Mouse (Mus musculus) hindbrain, embryonic 13.5 days (tissue): ENCODE results near the gene Casz1. TPM values are rescaled to one million over a fixed set of nuclear protein-coding genes. Genes with fewer than 3 reads are reported as not detected.
A peak's percentile ranks its signal among the peaks of the same experiment; 100 is the strongest.

Source experiments
- ATAC-seq: fragments of 200-750 bp; cut with Nextera tagmentation; 2 replicates; pipeline ENCODE4 v1.8.0; 2017; ENCODE audit warnings: moderate TSS enrichment; ENCODE audit not compliant: low FRiP score
- H3K27ac ChIP-seq: fragments of 300-500 bp; sonication (generic); 2 replicates; pipeline ENCODE4 v1.5.1; 2015; ENCODE audit warnings: inconsistent platforms, mild to moderate bottlenecking, moderate library complexity
- H3K27me3 ChIP-seq: fragments of 300-500 bp; sonication (generic); 2 replicates; pipeline ENCODE4 v1.6.1; 2015; ENCODE audit warnings: mild to moderate bottlenecking, inconsistent platforms
- H3K36me3 ChIP-seq: fragments of 300-500 bp; sonication (generic); 2 replicates; pipeline ENCODE4 v1.6.1; 2015; ENCODE audit warnings: mild to moderate bottlenecking, inconsistent platforms
- H3K4me1 ChIP-seq: fragments of 300-500 bp; sonication (generic); replicated peaks from 2 replicates; pipeline ENCODE4 v1.6.1; 2015; ENCODE audit warnings: inconsistent platforms
- H3K4me2 ChIP-seq: fragments of 300-500 bp; sonication (generic); 2 replicates; pipeline ENCODE4 v1.6.1; 2015; ENCODE audit warnings: inconsistent platforms, mild to moderate bottlenecking, moderate library complexity
- H3K4me3 ChIP-seq: fragments of 300-500 bp; sonication (generic); 2 replicates; pipeline ENCODE4 v1.5.1; 2015; ENCODE audit warnings: mild to moderate bottlenecking, inconsistent platforms
- H3K9ac ChIP-seq: fragments of 300-500 bp; sonication (generic); 2 replicates; pipeline ENCODE4 v1.6.1; 2015; ENCODE audit warnings: mild to moderate bottlenecking, inconsistent platforms
- H3K9me3 ChIP-seq: fragments of 300-500 bp; sonication (generic); 2 replicates; pipeline ENCODE4 v1.6.1; 2016; ENCODE audit warnings: inconsistent platforms
- WGBS: fragments of 180-500 bp; shearing (Covaris S2); methylation state at CpG from one replicate; pipeline ENCODE4 v1.1.7; 2015; 5-methylcytosine and 5-hydroxymethylcytosine counted together
- polyA plus RNA-seq: library from polyadenylated mRNA; unstranded; fragments of >200 nt; fragmentation: Nextera tagmentation; extraction: Ambion mirVana; gene quantifications from 2 replicates; pipeline ENCODE4 v1.2.1, GENCODE M21; 2015

Gene Casz1
- polyA plus RNA-seq, 1 experiment from 2014 or later = 6.7 TPM

GRCm38 (mm10) chr4:148978221-148978855, 174.1 kb downstream of the Casz1 start:
- Histone ChIP-seq H3K27ac (peak overlapping the region; percentile 55), H3K27me3 (no peaks in the 10 kb centered on the region), H3K4me2 (no peak overlapping the region), H3K36me3 (peaks cover 1% of the 10 kb centered on the region; the same call in 1 of the 2 replicates), H3K9me3 (no peaks in the 10 kb centered on the region), H3K4me3 (no peak overlapping the region), H3K9ac (no peak overlapping the region), H3K4me1 (peaks cover 52% of the 10 kb centered on the region)
- WGBS = 55% methylated on average over 9 of the region's 9 CpGs
- no peak for ATAC-seq

DNA sequence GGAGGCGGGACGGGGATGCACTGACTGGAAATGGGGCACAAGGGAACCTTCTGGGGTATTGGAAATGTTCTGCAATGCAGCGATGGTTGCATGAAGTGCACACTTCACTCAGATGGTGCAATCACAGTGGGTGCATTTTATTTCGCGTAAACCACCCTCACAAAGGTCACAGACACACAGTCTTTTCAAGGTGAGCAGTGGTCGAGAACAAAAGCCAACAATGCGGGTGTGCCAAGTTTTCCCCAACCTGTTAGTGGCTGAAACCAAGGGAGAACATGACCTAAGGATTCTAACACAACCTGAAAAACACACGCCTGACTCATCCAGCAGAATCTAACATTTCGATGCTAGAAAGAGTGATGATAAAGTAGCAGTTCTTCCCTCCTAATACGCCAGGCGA, 174.7 kb downstream of the Casz1 start:
- H3K4me2 ChIP-seq = no peak overlapping the region
- peaks cover 55% of the 10 kb centered on the region for H3K4me1 ChIP-seq
- no peak overlapping the region for H3K4me3 ChIP-seq
- peaks cover 7% of the 10 kb centered on the region for H3K36me3 ChIP-seq
- no peak overlapping the region for H3K9ac ChIP-seq
- ATAC-seq = no peak
- H3K27ac ChIP-seq = no peak overlapping the region; the same call in 1 of the 2 replicates
- H3K9me3 ChIP-seq = no peaks in the 10 kb centered on the region
- H3K27me3 ChIP-seq = no peaks in the 10 kb centered on the region
- WGBS = 87% methylated on average over 11 of the region's 11 CpGs

- Histone ChIP-seq H3K4me2 (no peak overlapping the region), H3K36me3 (peaks cover 8% of the 10 kb centered on the region), H3K27ac (no peak overlapping the region), H3K9ac (no peak overlapping the region), H3K9me3 (no peaks in the 10 kb centered on the region), H3K4me1 (peaks cover 51% of the 10 kb centered on the region), H3K4me3 (no peak overlapping the region), H3K27me3 (no peaks in the 10 kb centered on the region)
- 51% methylated on average over 11 of the region's 11 CpGs for WGBS
- no peak for ATAC-seq
These were observed 175.6 kb downstream of the Casz1 start for GRCm38 (mm10) chr4:148979837-148980236.

GRCm38 (mm10) chr4:148982274-148982673, 178.0 kb downstream of the Casz1 start:
- WGBS = 64% methylated on average over 6 of the region's 6 CpGs
- no peaks in the 10 kb centered on the region for H3K9me3 ChIP-seq
- H3K27ac ChIP-seq = no peak overlapping the region
- peaks cover 8% of the 10 kb centered on the region for H3K36me3 ChIP-seq
- no peak overlapping the region for H3K9ac ChIP-seq
- ATAC-seq = no peak
- H3K27me3 ChIP-seq = no peaks in the 10 kb centered on the region
- no peak overlapping the region for H3K4me3 ChIP-seq
- peaks cover 70% of the 10 kb centered on the region for H3K4me1 ChIP-seq
- no peak overlapping the region for H3K4me2 ChIP-seq

- 63% methylated on average over 19 of the region's 19 CpGs for WGBS
- Histone ChIP-seq H3K9me3 (no peaks in the 10 kb centered on the region), H3K4me3 (no peak overlapping the region), H3K4me1 (peaks cover 78% of the 10 kb centered on the region), H3K36me3 (peaks cover 8% of the 10 kb centered on the region), H3K27me3 (no peaks in the 10 kb centered on the region), H3K27ac (peak overlapping the region; percentile 74), H3K9ac (peak overlapping the region; percentile 46; the same call in 1 of the 2 replicates), H3K4me2 (no peak overlapping the region)
- no peak for ATAC-seq
These were observed 180.7 kb downstream of the Casz1 start for GRCm38 (mm10) chr4:148984701-148985540.

DNA sequence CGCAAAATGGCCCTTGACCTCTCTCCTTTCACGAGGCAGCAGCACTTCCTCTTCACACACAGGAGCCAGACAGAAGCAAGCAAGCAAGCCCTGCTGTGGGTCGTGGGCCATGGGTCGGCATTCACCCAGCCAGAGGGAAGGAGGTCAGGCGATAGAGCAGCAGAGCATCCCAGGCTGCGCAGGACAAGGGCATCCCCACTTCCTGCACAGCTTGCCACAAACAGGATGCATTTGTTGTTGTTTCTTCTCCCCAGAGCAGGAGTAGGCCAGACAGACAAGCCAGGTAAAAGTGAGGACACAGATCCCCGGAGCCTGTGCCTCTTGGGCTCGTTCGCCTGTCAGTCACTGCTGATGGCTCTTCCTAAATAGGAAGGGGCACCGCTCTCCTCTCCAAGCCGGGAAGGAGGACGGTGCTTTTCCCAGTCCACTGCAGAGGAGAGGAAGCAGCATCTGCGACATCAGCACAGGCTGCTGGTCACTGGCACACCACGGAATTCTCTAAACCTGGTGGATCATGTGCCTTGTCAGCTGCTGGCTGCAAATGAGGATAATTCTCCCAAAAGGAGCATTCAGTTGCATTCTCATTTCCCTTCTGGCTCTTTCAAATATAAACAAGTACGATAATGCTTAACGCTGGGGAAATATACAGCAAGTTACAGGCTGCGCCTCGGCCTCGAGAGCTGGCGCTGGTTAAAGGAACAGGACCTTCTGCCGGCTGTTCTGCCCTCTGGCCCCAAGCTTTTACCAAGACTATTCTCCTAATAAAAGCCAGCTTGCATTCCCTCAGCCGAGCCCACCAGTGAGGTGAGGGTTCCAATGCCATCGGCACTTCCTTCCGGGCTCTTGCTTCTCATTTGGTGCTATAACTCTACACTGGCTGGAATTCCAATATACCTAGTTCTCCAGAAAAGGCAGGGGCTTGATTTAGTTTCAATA, 181.6 kb downstream of the Casz1 start:
- Histone ChIP-seq H3K9me3 (no peaks in the 10 kb centered on the region), H3K36me3 (peaks cover 8% of the 10 kb centered on the region), H3K4me3 (no peak overlapping the region), H3K27me3 (no peaks in the 10 kb centered on the region), H3K9ac (peak overlapping the region; percentile 46; the same call in 1 of the 2 replicates), H3K4me1 (peaks cover 79% of the 10 kb centered on the region), H3K4me2 (no peak overlapping the region), H3K27ac (peak overlapping the region; percentile 74)
- 47% methylated on average over 24 of the region's 24 CpGs for WGBS
- no peak for ATAC-seq

DNA sequence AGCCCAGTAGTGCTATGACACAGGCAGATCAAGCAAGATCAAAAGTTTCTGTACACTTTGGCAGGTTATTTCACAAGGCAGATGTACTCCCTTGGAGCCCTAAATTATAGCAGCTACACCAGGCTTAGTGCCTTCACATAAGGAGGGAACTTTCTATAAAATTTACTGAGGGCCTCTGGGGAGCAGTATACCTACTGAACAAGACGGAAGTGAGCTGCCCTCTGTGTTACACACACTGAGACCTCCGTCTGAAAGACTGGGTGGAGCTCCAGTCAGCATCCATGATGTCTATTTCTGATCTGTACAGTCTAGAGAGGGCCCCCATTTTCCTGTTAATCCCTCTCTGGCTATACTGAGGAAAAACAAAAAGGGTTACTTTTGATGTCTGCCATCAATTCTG, 185.8 kb downstream of the Casz1 start:
- no peaks in the 10 kb centered on the region for H3K36me3 ChIP-seq
- no peak overlapping the region for H3K27ac ChIP-seq
- WGBS = 42% methylated on average over 2 of the region's 2 CpGs
- no peaks in the 10 kb centered on the region for H3K27me3 ChIP-seq
- peaks cover 53% of the 10 kb centered on the region for H3K4me1 ChIP-seq
- no peak overlapping the region for H3K4me2 ChIP-seq
- peak overlapping the region; percentile 20; the same call in 1 of the 2 replicates for H3K9ac ChIP-seq
- H3K4me3 ChIP-seq = no peak overlapping the region
- ATAC-seq = no peak
- H3K9me3 ChIP-seq = no peaks in the 10 kb centered on the region

DNA sequence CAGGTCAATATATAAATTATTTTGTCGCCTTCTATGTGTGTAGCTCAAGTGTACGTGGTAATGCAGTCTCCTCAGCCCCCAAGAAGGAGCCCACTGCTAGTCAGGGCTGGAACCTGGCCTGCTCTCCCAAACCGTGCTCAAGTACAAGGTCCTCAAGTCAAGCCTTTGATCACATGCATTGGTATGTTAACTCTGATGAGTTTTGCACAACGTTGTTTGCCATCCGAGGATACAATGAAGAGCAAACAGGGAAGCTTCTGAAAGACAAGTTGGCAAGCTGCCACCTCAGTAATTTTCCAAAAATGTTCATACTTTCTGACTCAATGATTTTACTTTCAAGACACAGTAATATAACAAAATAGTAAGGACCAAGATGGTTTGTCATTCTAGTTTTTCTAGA, 189.7 kb downstream of the Casz1 start:
- Histone ChIP-seq H3K9me3 (no peaks in the 10 kb centered on the region), H3K4me1 (peaks cover 14% of the 10 kb centered on the region), H3K36me3 (peaks cover 4% of the 10 kb centered on the region; the same call in 1 of the 2 replicates), H3K9ac (no peak overlapping the region), H3K4me2 (no peak overlapping the region), H3K27me3 (no peaks in the 10 kb centered on the region), H3K4me3 (no peak overlapping the region), H3K27ac (no peak overlapping the region)
- no peak for ATAC-seq
- WGBS = 84% methylated on average over 5 of the region's 5 CpGs

GRCm38 (mm10) chr4:149000746-149001145, 196.5 kb downstream of the Casz1 start:
- Histone ChIP-seq H3K9ac (no peak overlapping the region), H3K4me1 (no peaks in the 10 kb centered on the region), H3K9me3 (no peaks in the 10 kb centered on the region), H3K27me3 (no peaks in the 10 kb centered on the region), H3K4me3 (no peak overlapping the region), H3K36me3 (peaks cover 7% of the 10 kb centered on the region; the same call in 1 of the 2 replicates), H3K27ac (no peak overlapping the region), H3K4me2 (no peak overlapping the region)
- no peak for ATAC-seq
- WGBS = 96% methylated on average over 6 of the region's 6 CpGs

DNA sequence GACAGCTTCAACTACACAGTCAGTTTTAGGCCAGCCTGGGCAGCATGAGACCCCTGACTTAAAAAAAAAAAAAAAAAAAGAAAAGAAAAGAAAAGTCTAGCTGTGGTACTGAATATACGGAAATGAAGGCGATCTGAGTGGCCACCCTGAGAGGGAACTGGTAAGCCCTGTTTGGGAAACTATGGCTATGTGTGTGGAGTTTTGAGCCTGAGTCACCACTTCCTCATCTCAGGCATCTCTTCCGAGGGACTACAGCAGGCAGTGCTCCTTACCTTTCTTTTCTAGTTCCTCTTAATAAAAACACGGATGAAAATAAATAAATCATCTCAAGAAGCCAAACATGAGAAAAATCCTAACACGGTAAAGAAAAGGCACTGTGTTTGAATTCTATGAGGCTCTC, 197.3 kb downstream of the Casz1 start:
- peaks cover 7% of the 10 kb centered on the region; the same call in 1 of the 2 replicates for H3K36me3 ChIP-seq
- WGBS = 93% methylated on average over 5 of the region's 5 CpGs

DNA sequence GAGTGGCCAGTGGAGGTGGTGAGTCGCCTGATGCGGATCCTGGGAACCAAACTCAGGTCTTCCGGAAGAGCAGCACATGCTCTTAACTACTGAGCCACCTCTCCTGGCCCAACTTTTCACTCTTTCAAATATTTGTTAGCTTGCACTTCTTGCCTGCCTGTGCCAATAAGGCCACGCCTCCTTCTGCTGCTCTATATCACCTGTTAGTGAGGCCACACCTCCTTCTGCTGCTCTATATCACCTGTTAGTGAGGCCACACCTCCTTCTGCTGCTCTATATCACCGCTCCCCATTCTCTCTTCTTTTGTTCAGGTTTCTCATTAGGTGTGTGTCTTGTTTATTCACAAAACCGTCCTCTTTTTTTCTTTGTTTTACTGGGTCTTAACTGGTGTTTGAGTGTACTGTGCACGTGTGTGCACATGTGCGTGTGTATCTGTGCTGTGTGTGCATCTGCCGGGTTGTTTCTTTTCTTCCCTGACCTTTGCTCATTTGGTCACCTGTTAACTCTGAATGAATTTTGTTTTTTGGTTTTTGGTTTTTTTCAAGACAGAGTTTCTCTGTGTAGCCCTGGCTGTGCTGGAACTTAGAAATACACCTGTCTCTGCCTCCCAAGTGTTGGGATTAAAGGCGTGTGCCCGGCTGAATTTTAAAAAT, 198.3 kb downstream of the Casz1 start:
- ATAC-seq = no peak
- Histone ChIP-seq H3K4me2 (no peak overlapping the region), H3K4me1 (no peaks in the 10 kb centered on the region), H3K27me3 (no peaks in the 10 kb centered on the region), H3K9me3 (no peaks in the 10 kb centered on the region), H3K36me3 (peaks cover 7% of the 10 kb centered on the region; the same call in 1 of the 2 replicates), H3K27ac (no peak overlapping the region), H3K4me3 (no peak overlapping the region), H3K9ac (no peak overlapping the region)
- 95% methylated on average over 11 of the region's 11 CpGs for WGBS

More for the DNA sequence above, 197.3 kb downstream of the Casz1 start:
- Histone ChIP-seq H3K9ac (no peak overlapping the region), H3K27ac (no peak overlapping the region), H3K27me3 (no peaks in the 10 kb centered on the region), H3K4me3 (no peak overlapping the region), H3K9me3 (no peaks in the 10 kb centered on the region), H3K4me1 (no peaks in the 10 kb centered on the region), H3K4me2 (no peak overlapping the region)
- ATAC-seq = no peak
